Mouse (Mus musculus): ENCODE data around the gene Tirap. TPM values are rescaled to one million over a fixed set of nuclear protein-coding genes. Genes with fewer than 3 reads are reported as not detected.

Gene Tirap
- 5.3 and 6.4 TPM in 2 replicates for polyA plus RNA-seq (2015; fragmentation: Nextera tagmentation; extraction: Ambion mirVana)

DNA sequence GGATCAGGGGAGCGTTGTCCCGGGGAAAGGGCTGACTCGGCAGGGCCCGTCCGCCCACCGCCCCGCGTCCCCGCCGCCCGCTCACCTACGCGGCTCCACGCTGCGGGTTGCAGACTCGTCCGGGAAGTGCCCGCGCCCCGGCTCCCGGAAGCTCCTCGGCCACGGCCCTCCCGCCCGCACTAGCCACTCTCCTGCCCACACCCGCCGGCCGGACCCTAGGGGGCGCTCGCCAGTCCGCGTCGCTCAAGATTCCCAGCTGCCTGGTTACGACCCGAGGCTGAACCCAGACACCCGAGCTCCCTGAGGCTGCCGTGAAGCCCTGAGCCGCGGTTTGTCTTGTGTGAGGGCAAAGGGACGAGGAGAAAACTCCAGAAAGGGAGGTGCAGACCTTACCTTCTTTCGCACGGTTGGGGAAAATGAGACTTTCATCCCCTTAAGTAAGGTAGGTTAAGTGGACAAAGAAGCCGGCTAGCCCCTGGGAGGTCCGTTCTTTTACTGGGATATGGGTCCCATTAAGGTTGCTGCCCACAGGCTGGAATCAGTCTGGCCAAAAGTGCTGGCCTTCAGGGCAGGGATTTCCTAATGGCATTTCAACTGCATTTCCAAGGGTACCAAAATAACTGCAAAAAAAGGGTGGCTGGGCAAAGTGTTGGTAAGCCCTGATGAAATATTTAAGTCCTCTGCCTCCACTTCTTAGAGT is at the start of gene Tirap, which contains the start of gene Srpr:
Gene Tirap, minus strand, starts transcription at position 520 of the 700 bp plus-strand sequence.
Gene Srpr, plus strand, starts transcription at position 404 of the 700 bp plus-strand sequence.

GRCm38 (mm10) chr9:35210542-35211474 is 10.7 kb upstream of the Tirap start, which contains the start of gene Foxred1:
TSS of gene Foxred1 (minus strand) at chr9:35211055.

GRCm38 (mm10) chr9:35175251-35176123 is 24.6 kb downstream of the Tirap start, which contains the start of gene Dcps:
TSS of gene Dcps (minus strand) at chr9:35176061.

Other genes with a start within 250 kb of the Tirap start
- gene St3gal4, start 81.0 kb downstream of the Tirap start, polyA plus RNA-seq (2015; fragmentation: Nextera tagmentation; extraction: Ambion mirVana) = 19.7 and 22.3 TPM in 2 replicates
- 59.4 and 61.2 TPM in 2 replicates for gene Dcps, start 24.2 kb downstream of the Tirap start, polyA plus RNA-seq (2015; fragmentation: Nextera tagmentation; extraction: Ambion mirVana)
- 70.2 and 112 TPM in 2 replicates for gene Srpr, start 116 bp downstream of the Tirap start, polyA plus RNA-seq (2015; fragmentation: Nextera tagmentation; extraction: Ambion mirVana)
- 27.5 and 43.3 TPM in 2 replicates for gene Foxred1, start 10.8 kb upstream of the Tirap start, polyA plus RNA-seq (2015; fragmentation: Nextera tagmentation; extraction: Ambion mirVana)
- 13.8 and 16.4 TPM in 2 replicates for gene Fam118b, start 67.5 kb upstream of the Tirap start, polyA plus RNA-seq (2015; fragmentation: Nextera tagmentation; extraction: Ambion mirVana)
- gene Rpusd4, start 67.6 kb upstream of the Tirap start, polyA plus RNA-seq (2015; fragmentation: Nextera tagmentation; extraction: Ambion mirVana) = 15.1 and 20.5 TPM in 2 replicates
- 4.7 and 5.6 TPM in 2 replicates for gene Cdon, start 220.8 kb upstream of the Tirap start, polyA plus RNA-seq (2015; fragmentation: Nextera tagmentation; extraction: Ambion mirVana)

All from adrenal gland, postnatal 0 days (tissue).